Mouse (Mus musculus): Measurements from ENCODE around the gene A930017K11Rik. TPM values are rescaled to one million over a fixed set of nuclear protein-coding genes. Genes with fewer than 3 reads are reported as not detected.

Gene A930017K11Rik
- polyA plus RNA-seq, 1 experiment from 2014 or later = 0.18 TPM

DNA sequence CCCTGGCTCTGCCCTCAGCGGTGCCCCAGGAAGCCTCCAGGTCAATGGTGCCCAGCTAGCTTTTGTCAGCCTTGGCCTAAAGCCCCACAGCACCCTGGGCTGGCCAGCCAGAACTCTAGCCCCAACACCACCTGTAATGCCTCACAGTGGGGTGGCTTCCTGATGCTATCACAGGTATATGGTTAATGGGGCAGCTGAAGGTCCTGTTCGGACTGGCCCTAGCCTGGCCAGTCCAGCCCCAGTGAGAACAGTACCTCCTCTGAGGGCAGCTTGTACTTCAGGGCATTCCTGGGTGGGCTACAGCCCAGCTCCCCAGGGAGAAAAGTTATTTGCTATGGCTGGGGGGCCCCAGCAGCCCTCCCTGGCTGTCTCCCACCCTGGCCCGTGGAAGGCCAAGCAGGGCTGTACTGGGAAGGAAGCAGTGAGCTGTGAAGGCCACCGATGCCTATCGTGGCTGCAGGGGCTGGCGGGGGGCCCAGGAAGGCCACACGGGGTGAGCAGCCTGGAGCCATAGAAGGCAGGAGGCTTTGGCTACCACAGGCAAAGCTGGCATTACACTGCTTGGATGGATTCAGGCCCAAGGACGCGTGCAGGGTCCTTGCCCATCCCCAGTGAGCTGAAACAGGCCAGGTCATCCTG is 6.7 kb downstream of the A930017K11Rik start:
- Histone ChIP-seq H3K9ac (ENCODE audit: low read length) (no peak overlapping the region), H3K36me3 (ENCODE audit: control insufficient read depth, insufficient read depth, low read length) (no peaks in the 10 kb centered on the region), H3K27ac (ENCODE audit: low read depth, low read length) (no peak overlapping the region), H3K4me1 (ENCODE audit: control insufficient read depth, insufficient read depth, low read length) (0 out of 2 replicates have a peak, but pooled peaks cover 5% of the 10 kb centered on the region), H3K4me3 (ENCODE audit: low read depth, low read length) (no peak overlapping the region), H3K9me3 (replicated peaks; ENCODE audit: control insufficient read depth, low read length) (no peaks in the 10 kb centered on the region), H3K27me3 (replicated peaks; ENCODE audit: control insufficient read depth, insufficient read depth, low read length) (peaks cover 7% of the 10 kb centered on the region), H3K4me2 (ENCODE audit: low read length) (no peak overlapping the region)
- WGBS = 60% methylated on average over 9 of the region's 9 CpGs
- ATAC-seq = no peak
- no peak for DNase-seq (ENCODE audit: low spot score)

DNA sequence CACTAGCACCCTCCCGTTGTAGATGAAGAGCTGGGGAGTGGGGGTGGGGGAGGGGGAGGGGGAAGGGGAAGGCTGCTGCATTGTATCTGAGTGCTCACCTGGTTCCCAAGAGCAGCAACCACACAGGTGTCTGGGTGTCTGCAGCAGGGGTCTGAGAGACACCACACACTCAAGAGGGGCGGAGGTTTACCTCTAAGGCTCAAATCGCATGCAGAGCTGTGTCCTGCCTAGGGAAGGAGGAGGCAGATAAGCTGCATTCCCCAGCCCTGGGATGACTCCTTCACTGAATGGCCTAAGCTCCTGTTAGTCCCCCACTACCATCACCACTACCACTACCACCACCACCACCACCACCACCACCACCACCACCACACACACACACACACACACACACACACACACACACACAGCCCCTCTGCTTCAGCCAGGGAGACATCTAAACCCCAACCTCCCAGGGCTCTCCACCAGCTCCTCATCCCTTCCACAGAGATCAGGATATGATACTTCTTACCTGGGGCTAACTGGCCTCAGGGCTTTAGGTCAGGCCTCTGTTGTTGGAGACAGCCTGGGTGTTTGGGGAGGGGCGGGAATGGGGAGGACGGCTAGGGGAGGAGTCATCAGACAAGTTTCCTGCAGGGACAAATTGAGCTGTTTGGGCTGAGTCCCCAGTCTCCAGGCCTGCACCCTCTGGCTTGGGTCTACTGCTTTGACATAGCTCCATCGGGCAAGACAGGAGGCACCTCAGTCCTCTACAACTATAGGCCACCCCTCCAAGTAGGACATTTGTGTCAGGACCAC is 7.8 kb downstream of the A930017K11Rik start, which contains the start of the genes Pigq and Nhlrc4:
Pigq (minus strand) TSS at position 571 of the 798 bp plus-strand sequence.
Nhlrc4 (minus strand) TSS at position 596 of the 798 bp plus-strand sequence.
- ATAC-seq = no peak
- no peak for DNase-seq (ENCODE audit: low spot score)
- 57% methylated on average over 6 of the region's 6 CpGs for WGBS

DNA sequence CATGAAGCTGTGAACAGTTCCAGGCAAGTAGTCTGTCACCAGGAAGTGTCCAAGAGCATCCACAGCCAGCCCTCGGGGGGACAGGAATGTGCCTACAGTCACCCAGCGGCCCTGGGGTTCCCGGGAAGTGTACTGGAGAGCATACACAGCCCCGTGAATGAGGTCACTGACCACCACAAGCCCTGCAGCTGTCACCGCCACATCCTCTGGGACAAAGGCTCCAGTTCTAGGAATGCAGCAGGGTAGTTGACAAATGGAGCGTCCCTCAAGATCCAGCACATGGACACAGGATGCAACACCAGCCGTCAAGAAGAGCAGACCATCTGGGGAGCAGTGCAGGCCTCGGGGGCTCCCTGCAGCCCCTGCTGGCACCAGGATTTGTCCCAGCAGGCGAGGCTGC is 8.6 kb downstream of the A930017K11Rik start:
- DNase-seq (ENCODE audit: low spot score) = no peak
- Histone ChIP-seq H3K4me3 (ENCODE audit: low read depth, low read length) (no peak overlapping the region), H3K27ac (ENCODE audit: low read depth, low read length) (no peak overlapping the region), H3K27me3 (replicated peaks; ENCODE audit: control insufficient read depth, insufficient read depth, low read length) (no peaks in the 10 kb centered on the region), H3K4me2 (ENCODE audit: low read length) (no peak overlapping the region), H3K36me3 (ENCODE audit: control insufficient read depth, insufficient read depth, low read length) (no peaks in the 10 kb centered on the region), H3K9ac (ENCODE audit: low read length) (no peak overlapping the region), H3K9me3 (replicated peaks; ENCODE audit: control insufficient read depth, low read length) (no peaks in the 10 kb centered on the region), H3K4me1 (ENCODE audit: control insufficient read depth, insufficient read depth, low read length) (0 out of 2 replicates have a peak, but pooled peaks cover 5% of the 10 kb centered on the region)
- 77% methylated on average over 9 of the region's 9 CpGs for WGBS
- no peak for ATAC-seq

More for the DNA sequence above, 7.8 kb downstream of the A930017K11Rik start, which contains the start of the genes Pigq and Nhlrc4:
- Histone ChIP-seq H3K9me3 (replicated peaks; ENCODE audit: control insufficient read depth, low read length) (no peaks in the 10 kb centered on the region), H3K4me3 (ENCODE audit: low read depth, low read length) (no peak within 1 kb of the TSS), H3K27me3 (replicated peaks; ENCODE audit: control insufficient read depth, insufficient read depth, low read length) (no peaks in the 10 kb centered on the region), H3K4me2 (ENCODE audit: low read length) (no peak within 1 kb of the TSS), H3K36me3 (ENCODE audit: control insufficient read depth, insufficient read depth, low read length) (no peaks in the 10 kb centered on the region), H3K9ac (ENCODE audit: low read length) (no peak within 1 kb of the TSS), H3K4me1 (ENCODE audit: control insufficient read depth, insufficient read depth, low read length) (0 out of 2 replicates have a peak, but pooled peaks cover 5% of the 10 kb centered on the region), H3K27ac (ENCODE audit: low read depth, low read length) (no peak within 1 kb of the TSS)

DNA sequence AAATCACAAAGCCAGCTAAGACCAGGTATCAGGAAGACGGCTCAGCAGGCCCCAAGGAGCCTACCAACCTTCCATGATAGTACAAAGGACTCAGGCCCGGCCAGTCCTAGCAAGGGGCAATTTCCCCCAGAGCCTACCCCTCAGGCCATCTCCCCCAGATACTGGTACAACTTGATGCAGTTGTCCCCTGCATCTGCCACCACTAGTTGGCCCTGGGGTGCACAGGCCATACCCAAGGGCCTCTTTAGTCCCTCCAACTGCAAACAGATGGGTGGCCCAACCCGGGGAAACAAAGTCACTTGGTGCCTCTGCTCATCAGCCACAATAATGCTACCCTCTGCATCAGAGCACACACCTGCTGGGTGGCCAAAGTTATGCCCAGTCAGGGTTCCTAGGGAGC is 9.1 kb downstream of the A930017K11Rik start:
- no peak for ATAC-seq
- H3K4me2 ChIP-seq (ENCODE audit: low read length) = no peak overlapping the region
- WGBS = 82% methylated on average over 3 of the region's 3 CpGs

DNA sequence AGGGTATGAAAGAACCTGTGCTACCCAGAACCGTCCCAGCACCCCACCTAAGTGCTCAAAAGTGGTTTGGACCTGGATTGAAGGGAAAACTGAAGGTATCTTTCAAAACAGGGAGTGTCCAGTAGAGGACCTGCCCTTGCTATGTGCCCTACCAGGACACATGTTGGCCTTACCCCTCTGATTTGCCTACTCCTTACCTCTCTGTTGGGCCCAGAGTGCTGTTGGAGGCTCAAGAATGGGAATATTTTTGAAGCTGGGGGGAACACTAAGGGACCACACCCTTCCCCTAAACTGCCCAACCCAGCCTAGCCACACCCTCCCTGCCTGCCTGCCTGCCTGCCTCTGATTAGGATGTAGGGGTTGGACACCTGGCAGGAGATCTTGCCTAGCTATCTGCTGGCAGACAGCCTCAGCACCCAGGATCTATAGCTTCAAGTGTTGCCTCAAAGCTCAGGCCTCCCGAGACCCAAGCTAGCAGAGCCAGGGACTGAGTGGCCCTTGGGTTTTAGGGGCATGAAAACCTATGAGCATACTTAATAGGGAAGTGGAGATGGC is 9.7 kb downstream of the A930017K11Rik start:
- DNase-seq (ENCODE audit: low spot score) (no peak), ATAC-seq (0 out of 2 replicates have a peak, but pooled peaks have one; percentile 18)
- H3K4me2 ChIP-seq (ENCODE audit: low read length) = no peak overlapping the region
- no peak overlapping the region for H3K4me3 ChIP-seq (ENCODE audit: low read depth, low read length)
- H3K27me3 ChIP-seq (replicated peaks; ENCODE audit: control insufficient read depth, insufficient read depth, low read length) = no peaks in the 10 kb centered on the region
- H3K9me3 ChIP-seq (replicated peaks; ENCODE audit: control insufficient read depth, low read length) = no peaks in the 10 kb centered on the region
- H3K4me1 ChIP-seq (ENCODE audit: control insufficient read depth, insufficient read depth, low read length) = 0 out of 2 replicates have a peak, but pooled peaks cover 5% of the 10 kb centered on the region
- no peak overlapping the region for H3K27ac ChIP-seq (ENCODE audit: low read depth, low read length)
- H3K9ac ChIP-seq (ENCODE audit: low read length) = no peak overlapping the region
- 91% methylated on average over 2 of the region's 2 CpGs for WGBS
- H3K36me3 ChIP-seq (ENCODE audit: control insufficient read depth, insufficient read depth, low read length) = no peaks in the 10 kb centered on the region

More for the DNA sequence above, 9.1 kb downstream of the A930017K11Rik start:
- no peaks in the 10 kb centered on the region for H3K27me3 ChIP-seq (replicated peaks; ENCODE audit: control insufficient read depth, insufficient read depth, low read length)
- no peak overlapping the region for H3K4me3 ChIP-seq (ENCODE audit: low read depth, low read length)
- 0 out of 2 replicates have a peak, but pooled peaks cover 5% of the 10 kb centered on the region for H3K4me1 ChIP-seq (ENCODE audit: control insufficient read depth, insufficient read depth, low read length)
- no peak overlapping the region for H3K9ac ChIP-seq (ENCODE audit: low read length)
- no peak for DNase-seq (ENCODE audit: low spot score)
- H3K27ac ChIP-seq (ENCODE audit: low read depth, low read length) = no peak overlapping the region
- no peaks in the 10 kb centered on the region for H3K9me3 ChIP-seq (replicated peaks; ENCODE audit: control insufficient read depth, low read length)
- no peaks in the 10 kb centered on the region for H3K36me3 ChIP-seq (ENCODE audit: control insufficient read depth, insufficient read depth, low read length)

DNA sequence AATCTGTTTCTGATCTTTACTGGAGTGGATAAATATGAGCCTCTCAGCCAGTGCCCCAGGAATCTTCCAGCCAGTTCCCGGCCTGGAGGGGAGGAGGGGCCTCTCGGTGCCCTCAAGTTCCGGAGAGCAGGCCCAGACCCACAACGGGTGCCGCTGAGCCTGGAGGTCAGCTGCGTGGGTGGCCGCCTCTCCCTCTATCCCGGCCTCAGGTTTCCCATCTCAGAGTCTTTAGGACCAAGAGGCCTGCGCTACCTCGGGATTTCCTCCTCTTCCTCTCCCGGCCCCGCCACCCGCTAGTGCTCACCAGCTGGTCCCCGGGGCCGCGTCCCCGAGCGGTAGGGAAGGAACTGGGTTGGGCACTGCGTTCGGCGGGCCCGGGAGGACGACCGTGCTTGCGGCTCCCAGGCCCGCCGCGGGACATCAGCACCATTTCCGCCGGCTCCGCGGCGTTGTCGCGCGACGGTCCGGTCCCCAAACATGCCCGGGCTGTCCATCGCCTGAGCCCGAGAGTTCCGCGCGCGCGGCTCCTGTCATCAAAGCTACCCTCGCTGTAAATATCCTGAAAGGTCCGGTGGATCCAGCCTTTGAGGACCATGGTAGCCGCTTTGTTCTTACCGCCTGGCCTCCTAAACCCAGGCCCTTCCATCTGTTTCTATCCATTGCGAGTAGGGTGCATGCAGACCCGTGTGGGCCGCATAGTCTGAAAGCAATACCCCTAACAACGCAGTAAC is 10.7 kb downstream of the A930017K11Rik start:
- H3K9me3 ChIP-seq (replicated peaks; ENCODE audit: control insufficient read depth, low read length) = no peaks in the 10 kb centered on the region
- H3K4me3 ChIP-seq (ENCODE audit: low read depth, low read length) = peak overlapping the region; percentile 81
- H3K4me2 ChIP-seq (ENCODE audit: low read length) = peak overlapping the region; percentile 78
- 0 out of 2 replicates have a peak, but pooled peaks cover 5% of the 10 kb centered on the region for H3K4me1 ChIP-seq (ENCODE audit: control insufficient read depth, insufficient read depth, low read length)
- ATAC-seq (peak; percentile 76), DNase-seq (ENCODE audit: low spot score) (peak; percentile 72)
- H3K27me3 ChIP-seq (replicated peaks; ENCODE audit: control insufficient read depth, insufficient read depth, low read length) = no peaks in the 10 kb centered on the region
- WGBS = 2% methylated on average over 49 of the region's 54 CpGs
- peaks cover 6% of the 10 kb centered on the region for H3K36me3 ChIP-seq (ENCODE audit: control insufficient read depth, insufficient read depth, low read length)
- peak overlapping the region; percentile 96 for H3K9ac ChIP-seq (ENCODE audit: low read length)
- peak overlapping the region; percentile 84 for H3K27ac ChIP-seq (ENCODE audit: low read depth, low read length)

DNA sequence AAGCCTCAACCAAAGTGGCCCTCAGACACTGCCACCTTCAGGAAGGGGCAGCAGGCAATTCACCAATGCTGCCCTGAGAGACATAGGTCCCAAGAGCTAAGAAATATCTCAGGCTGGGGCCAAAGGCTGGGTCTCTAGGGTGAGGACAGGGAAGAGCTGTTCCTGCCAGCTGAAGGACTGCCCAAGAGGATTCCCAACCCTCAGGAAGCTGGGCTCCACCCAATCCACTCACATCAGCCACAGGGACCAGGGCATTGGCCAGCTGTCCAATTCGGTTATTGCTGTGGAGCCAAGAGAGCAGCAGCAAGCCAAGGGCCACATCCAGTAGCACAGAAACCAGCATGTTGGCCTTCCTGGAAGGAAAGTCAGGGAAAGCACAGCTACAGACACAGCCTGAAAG is 17.8 kb downstream of the A930017K11Rik start:
- Histone ChIP-seq H3K9me3 (replicated peaks; ENCODE audit: control insufficient read depth, low read length) (no peaks in the 10 kb centered on the region), H3K36me3 (ENCODE audit: control insufficient read depth, insufficient read depth, low read length) (peaks cover 67% of the 10 kb centered on the region), H3K9ac (ENCODE audit: low read length) (no peak overlapping the region), H3K4me3 (ENCODE audit: low read depth, low read length) (no peak overlapping the region), H3K4me1 (ENCODE audit: control insufficient read depth, insufficient read depth, low read length) (no peaks in the 10 kb centered on the region), H3K27ac (ENCODE audit: low read depth, low read length) (no peak overlapping the region), H3K4me2 (ENCODE audit: low read length) (no peak overlapping the region), H3K27me3 (replicated peaks; ENCODE audit: control insufficient read depth, insufficient read depth, low read length) (no peaks in the 10 kb centered on the region)
- DNase-seq (ENCODE audit: low spot score) = no peak
- ATAC-seq = no peak
- 100% methylated on average over 1 of the region's 1 CpGs for WGBS

DNA sequence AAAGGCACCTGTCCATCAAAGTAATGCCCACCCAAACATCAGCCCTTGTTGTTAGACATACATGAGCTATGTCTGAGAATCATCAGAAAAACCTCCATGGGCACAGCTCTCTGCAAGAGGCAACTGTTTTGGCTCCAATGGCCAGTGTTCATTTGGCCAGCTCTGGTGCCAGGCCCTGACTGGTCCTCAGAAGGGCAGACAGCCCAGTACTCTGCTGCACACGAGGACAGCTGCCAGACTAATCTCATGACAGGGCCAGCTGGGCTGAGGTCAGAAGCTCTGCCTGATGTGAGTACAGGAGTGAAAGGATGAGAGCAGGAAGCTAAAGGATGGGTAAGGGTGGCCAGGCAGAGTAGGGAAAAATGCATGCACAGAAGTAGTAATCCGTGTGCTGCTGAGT is 27.0 kb downstream of the A930017K11Rik start:
- H3K36me3 ChIP-seq (ENCODE audit: control insufficient read depth, insufficient read depth, low read length) = peaks cover 36% of the 10 kb centered on the region
- ATAC-seq (no peak), DNase-seq (ENCODE audit: low spot score) (no peak)
- H3K4me1 ChIP-seq (ENCODE audit: control insufficient read depth, insufficient read depth, low read length) = 0 out of 2 replicates have a peak, but pooled peaks cover 3% of the 10 kb centered on the region
- H3K4me3 ChIP-seq (ENCODE audit: low read depth, low read length) = no peak overlapping the region
- no peak overlapping the region for H3K9ac ChIP-seq (ENCODE audit: low read length)
- 83% methylated on average over 2 of the region's 2 CpGs for WGBS
- H3K9me3 ChIP-seq (replicated peaks; ENCODE audit: control insufficient read depth, low read length) = no peaks in the 10 kb centered on the region
- no peak overlapping the region for H3K27ac ChIP-seq (ENCODE audit: low read depth, low read length)
- H3K27me3 ChIP-seq (replicated peaks; ENCODE audit: control insufficient read depth, insufficient read depth, low read length) = no peaks in the 10 kb centered on the region
- H3K4me2 ChIP-seq (ENCODE audit: low read length) = no peak overlapping the region
